Mouse (Mus musculus) brain, adult 2 months (tissue): ENCODE data around the gene Tspan4.

Experiments used
- DNase-seq: peaks from one replicate; pipeline ENCODE4 v3.0.0; 2011; ENCODE audit warnings: low read depth, low spot score

The Tspan4 gene

DNA sequence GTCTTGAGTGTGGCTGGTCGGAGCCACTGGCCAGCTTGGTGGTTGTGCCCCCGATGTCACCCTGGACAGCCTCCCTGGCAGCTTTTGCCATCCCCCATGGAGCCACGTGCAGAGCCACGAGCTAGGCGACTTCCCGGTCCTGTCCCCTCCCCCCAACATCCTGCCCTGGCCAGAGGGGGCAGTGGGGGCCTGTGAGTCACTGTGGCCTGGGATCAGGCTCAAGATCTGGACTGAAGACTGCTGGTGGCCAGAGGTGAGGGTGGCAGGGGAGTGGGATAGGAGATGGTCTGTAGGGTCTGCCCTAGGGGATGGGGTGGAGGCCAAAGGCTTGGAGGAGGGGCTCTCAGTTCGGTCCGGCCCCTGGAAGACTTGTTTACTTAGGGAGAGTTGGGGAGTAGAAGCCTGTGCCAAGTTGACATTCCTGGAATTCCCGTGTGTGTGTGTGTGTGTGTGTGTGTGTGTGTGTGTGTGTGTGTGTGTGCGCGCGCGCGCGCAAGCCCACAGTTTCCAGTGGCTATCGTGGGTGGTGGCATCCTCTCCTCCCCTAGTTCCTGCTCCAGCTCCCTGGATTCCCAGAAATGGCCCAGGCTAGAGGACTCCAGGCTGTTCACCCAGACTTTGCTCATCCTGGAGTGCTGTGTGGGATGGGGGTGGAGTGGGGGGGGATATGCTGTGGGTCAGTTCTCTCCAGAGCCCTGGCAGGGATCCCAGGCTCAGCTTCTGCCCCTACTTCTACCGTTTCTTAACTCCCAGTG is 1.4 kb downstream of the Tspan4 start:
- DNase-seq: peak; percentile 62

- DNase-seq: no peak
Measured at GRCm38 (mm10) chr7:141476981-141477370, 1.9 kb downstream of the Tspan4 start.

DNA sequence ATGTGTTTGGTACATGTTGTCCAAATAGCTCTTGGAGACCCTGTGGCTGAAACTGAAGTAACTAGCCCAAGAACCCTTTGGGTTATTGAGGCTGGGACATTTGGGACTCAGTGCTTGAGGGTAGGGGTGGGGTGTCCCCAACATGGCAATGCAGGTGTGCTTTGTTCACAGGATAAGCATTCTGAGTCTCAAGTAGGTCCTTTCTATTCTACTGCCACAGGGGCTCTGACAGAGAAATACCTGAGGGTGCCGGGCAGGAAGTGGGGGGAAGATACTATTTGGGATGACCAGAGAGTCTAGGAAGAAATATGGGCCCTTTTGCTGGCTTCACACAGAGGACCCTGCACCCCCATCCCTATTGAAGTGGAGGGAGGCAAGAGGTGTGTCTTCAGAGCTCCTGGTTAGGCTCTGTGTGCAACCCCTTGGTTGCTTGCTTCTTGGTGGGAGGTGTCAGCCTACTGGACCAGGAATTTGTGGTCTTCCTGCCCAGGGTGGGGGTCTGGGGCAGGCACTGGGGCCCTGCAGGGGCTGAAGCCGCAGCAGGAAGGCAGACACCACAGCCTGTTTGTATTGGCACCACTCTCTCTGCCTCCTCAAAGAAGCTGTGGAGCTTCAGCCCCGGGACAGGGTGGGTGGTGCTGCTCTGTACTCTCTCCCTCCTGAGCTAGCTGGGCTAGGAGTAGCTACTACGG is 2.7 kb downstream of the Tspan4 start:
- no peak for DNase-seq

- DNase-seq: no peak
Measured at GRCm38 (mm10) chr7:141478270-141478748, 3.3 kb downstream of the Tspan4 start.

- peak; percentile 96 for DNase-seq
Measured at GRCm38 (mm10) chr7:141480842-141481497, 5.9 kb downstream of the Tspan4 start.

DNA sequence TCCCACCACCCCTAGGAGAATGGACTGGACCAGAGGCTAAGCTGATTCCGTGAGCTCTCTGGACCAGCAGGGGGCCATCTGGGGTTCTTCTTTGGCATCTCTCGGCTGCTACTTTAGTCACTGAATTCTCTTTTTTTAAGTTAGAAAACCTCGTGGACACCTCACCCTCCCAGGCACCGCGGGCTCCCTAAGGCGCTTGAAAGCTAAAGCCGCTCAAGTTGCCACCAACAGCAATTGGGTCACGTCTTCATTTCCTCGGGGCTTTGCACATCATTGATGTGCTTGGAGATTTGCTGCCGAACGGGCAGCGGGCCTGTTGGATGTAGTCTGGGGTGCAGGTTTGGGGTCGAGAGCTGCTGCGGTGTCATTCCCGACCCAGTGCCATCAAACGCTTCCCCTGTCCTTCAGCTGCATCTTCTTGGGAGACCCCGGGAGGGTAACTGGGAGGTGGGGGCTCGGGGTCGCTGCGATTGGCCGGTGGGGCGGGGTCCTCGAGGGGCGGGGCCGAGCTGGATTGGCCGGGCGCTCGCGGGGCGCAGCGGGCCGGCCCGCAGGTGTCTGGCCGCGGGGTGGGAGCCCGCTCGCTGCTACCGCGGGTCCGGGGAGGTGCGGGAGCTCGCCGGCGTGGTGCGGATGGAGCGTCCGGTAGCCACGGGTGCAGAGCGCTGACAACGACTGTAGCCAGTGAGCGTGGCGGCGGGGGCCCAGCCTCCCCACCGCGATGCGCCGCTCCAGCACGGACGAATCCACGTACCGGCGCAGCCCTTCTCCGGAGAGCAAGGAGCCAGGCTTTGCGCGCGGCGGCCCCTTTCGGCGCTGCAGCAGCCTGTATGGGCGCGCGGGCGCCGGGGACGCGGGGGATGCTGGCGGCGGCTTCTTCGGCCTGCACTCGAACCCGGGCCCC is 6.7 kb downstream of the Tspan4 start:
- DNase-seq: peak; percentile 82

DNA sequence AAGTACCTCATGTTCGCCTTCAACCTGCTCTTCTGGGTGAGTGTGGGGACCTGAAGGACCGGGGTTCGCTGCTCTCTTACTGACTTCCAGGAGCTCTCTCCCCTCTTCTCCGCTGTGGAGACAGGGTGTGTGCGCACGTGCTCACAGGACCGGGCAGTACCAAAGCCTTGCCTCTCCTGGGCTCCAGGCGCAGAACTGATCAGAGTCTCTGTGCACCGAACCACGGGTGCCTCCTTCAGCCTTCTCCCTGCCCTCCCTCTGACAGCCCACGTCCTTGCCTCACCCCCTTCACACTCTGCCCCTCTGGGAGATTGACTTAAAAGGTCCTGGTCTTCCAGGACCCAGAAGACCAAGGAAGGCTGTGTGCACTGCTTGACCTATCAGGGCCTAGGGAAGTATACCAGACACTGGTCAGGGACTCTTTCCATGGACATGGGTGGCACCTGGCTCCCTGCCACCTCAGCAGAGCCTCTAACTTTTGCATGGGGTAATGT is 7.5 kb downstream of the Tspan4 start:
- peak; percentile 43 for DNase-seq

DNA sequence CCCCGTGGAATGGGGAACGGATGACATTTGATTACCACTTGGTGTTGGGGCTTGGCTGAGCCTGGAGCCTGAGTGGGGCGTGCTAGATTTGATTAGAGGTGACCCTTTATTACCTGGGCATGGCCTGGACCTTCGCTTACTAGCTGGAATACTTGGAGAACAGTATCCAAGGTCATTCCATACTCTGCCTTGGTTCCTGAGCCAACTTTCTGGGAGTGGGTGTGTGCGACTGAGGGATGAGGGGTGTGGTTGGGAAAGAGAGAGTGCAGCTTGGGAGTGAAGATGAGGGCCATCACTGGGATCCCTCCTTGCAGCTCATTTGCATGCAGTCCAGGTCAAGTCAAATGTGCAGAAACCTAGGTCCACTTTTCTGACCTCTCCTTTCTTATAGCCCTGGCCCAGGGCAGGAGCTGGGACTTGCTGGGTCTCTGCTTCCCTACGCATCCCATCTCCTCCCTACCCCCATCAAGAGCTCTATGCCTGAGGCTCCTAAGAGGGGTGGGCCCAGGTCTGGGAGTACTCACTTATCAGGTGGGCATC is 8.1 kb downstream of the Tspan4 start:
- DNase-seq: no peak

DNA sequence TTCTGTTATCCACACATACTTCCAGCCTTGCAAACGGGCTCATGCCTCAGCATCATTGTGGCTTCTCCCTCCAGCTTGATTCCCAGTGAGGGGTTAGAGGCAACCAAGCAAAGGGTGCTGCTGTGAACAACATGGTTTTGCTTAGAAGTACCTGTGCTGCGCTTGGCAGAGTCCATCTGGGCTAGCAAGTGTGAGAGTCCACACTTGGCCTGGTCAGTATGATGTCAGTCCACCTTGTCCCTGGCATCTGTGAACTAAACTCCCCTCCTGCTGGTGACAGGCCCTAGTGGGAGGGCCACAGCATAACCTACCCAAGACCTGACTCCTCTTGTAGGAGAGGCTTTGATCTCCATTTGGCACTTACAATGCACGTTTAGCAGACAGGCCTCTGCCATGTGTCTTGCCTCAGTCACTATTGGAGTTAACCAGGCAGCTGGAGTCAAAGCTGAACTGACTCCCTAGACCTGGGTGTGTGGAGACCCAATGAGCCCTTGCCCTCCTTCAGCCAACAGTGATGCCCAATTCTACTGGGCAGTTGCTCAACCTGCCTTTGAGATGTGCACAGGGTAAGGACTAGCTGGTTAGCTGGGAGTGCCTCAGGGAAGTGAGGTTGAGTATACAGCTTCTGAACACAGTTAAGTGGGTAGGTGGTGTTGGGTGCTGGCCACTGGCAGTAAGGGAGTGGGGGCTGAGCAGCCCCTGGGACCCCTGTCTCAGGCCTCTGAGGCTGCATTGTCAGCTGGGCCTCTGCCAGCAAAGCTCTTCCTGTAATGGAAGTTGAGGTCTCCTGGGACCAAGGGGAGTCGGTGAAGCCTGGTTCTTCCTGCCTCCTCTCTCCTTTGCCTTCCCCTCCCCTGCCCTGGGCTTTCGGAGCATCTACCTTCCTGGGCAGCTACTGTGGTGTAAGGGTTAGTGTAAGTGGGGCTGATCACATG is 9.4 kb downstream of the Tspan4 start:
- DNase-seq: peak; percentile 72

- peak; percentile 44 for DNase-seq
Measured at GRCm38 (mm10) chr7:141485186-141485585, 10.1 kb downstream of the Tspan4 start.

- DNase-seq: peak; percentile 97
Measured at GRCm38 (mm10) chr7:141485606-141486005, 10.6 kb downstream of the Tspan4 start.

DNA sequence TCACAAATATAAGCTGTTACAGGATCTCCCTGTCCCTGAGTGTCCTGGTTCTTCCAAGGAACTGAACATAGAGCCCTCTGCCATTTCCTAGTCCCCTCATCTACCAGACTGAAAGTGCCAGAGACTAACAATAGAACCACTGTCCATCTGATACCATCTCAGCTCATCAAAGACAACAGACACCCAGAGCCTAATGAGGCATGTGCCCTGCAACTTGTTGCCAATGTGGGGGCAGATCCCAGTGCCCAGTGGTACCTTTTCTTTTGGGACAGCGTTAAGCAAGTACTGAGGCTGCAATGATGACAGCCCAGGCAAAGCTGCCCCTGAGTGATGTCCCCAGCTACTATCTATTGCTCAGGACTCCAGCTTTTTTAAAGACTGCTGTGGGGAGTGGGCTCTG is 11.2 kb downstream of the Tspan4 start:
- peak; percentile 48 for DNase-seq

DNA sequence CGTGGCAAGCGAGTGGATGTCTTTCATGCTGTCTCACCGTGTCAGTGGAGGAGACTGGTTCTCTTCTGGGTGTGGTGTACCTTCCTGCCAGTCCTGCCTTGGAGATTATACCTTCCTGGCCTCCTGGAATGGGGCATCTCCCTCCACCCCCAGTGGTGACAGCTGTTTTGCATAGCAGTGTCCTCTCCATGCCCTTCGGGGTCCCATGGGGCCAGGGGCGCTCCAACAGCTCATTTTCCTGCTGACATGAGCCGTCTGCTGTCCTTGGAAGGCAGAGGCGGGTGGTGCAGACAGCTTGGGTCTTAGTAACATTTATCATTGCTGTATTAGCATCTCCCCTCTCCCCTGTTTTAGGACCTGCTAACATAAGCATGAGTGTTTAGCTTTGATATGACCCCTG is 12.1 kb downstream of the Tspan4 start:
- DNase-seq: no peak

DNA sequence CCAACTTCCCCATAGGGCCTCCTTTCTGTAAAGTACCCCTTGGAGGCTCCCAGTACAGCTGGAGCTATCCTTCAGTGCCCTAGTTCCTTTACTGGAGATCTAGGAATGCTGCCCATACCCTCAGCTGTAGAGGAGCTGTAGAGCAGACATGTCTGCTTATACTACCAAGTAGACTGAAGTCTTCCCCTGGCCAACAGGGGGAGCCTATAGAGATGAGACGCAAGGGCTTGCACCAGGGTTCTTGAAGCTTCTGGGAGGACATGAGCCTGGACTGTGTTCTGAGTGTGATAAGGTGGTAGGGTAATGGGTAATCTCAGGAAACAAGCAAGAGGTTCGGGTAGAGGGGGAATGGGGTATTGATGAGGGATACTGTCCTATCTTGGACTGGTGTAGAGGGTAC is 16.1 kb downstream of the Tspan4 start:
- DNase-seq: no peak

- DNase-seq: peak; percentile 78
Measured at GRCm38 (mm10) chr7:141492738-141493137, 17.7 kb downstream of the Tspan4 start.

DNA sequence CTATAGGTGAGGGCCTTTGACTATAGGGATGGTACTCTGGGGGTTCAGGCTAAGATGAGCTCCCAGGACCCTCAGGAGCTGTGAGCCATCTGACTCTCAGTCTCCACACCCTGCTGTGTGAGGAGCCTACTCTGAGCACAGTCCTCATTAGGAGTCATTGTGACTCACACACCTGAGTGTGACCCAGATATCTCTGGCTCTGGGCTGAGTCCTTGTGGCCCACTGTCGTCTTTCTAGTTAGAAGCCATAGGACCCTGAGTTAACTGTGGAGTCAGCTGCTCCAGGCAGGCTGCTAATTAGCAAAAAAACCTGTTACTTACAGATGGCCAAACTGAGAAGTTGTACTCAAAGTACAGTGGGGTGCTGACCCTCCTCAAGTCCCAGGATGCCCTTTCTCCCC is 18.7 kb downstream of the Tspan4 start:
- peak; percentile 57 for DNase-seq

DNA sequence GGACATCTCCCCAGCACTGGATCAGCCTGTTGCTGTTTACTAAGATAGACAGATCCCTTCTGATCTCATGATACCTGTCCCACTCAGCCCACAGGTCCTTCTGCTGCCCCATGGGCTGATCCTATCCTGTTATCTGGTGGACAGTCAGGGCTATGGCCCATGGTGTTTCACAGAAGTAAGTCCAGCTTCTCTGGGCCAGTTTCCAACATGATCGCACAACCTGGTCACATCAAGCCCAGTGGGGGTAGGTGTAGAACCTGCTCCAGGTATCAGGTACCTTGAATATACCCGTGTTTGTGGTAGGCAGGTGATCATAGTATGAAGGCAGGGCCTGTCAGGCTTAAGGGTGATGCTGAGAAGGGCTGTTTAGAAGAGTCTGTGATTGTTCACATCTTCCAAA is 20.3 kb downstream of the Tspan4 start:
- DNase-seq: no peak

DNA sequence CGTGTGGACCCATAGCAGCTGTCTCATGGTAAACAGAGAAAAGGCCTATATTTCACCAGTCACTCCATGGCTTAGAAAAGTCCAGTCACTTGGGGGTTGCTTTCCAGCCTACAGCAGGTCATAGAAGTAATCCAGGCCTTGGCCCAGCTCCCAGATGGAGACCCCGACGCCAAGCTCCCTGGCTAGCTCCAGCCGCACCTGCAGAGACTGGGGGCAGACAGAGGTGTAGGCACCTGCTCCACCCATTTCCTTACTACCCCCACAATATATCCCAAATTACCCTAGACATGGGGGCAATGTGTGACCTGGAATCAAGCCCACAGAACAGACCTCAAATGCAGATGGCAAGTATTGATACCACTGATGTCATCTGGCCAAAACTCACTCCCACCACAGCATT is 20.9 kb downstream of the Tspan4 start:
- DNase-seq: no peak

- DNase-seq: peak; percentile 54
Measured at GRCm38 (mm10) chr7:141497600-141497999, 22.6 kb downstream of the Tspan4 start.
